Mouse (Mus musculus): ENCODE data around the gene Rplp2. TPM values are rescaled to one million over a fixed set of nuclear protein-coding genes. Genes with fewer than 3 reads are reported as not detected.

Gene Rplp2
- polyA plus RNA-seq, 1 experiment from 2014 or later: 1,319 TPM

- Histone ChIP-seq H3K27me3 (ENCODE audit: control insufficient read depth, insufficient read depth, low read length) (peaks cover 41% of the 10 kb centered on the region), H3K4me3 (ENCODE audit: low read depth, low read length) (no peak overlapping the region), H3K9ac (ENCODE audit: low read length) (no peak overlapping the region), H3K9me3 (ENCODE audit: control insufficient read depth, low read length) (no peaks in the 10 kb centered on the region), H3K4me1 (ENCODE audit: control insufficient read depth, insufficient read depth, low read length) (peaks cover 23% of the 10 kb centered on the region), H3K36me3 (ENCODE audit: control insufficient read depth, insufficient read depth, low read length) (no peaks in the 10 kb centered on the region), H3K4me2 (ENCODE audit: low read depth, severe bottlenecking) (no peak overlapping the region), H3K27ac (replicated peaks; ENCODE audit: low read depth, low read length) (no peak overlapping the region)
- no peak for ATAC-seq (ENCODE audit: insufficient number of reproducible peaks, low FRiP score, low TSS enrichment, low read depth)
- whole genome bisulfite sequencing: 90% methylated on average over 17 of the region's 17 CpGs
- no peak for DNase-seq (ENCODE audit: low spot score)
Measured at GRCm38 (mm10) chr7:141459301-141459711, 12.1 kb downstream of the Rplp2 start.

GRCm38 (mm10) chr7:141460001-141460390 is 12.8 kb downstream of the Rplp2 start:
- Histone ChIP-seq H3K9me3 (ENCODE audit: control insufficient read depth, low read length) (no peaks in the 10 kb centered on the region), H3K4me2 (ENCODE audit: low read depth, severe bottlenecking) (no peak overlapping the region), H3K36me3 (ENCODE audit: control insufficient read depth, insufficient read depth, low read length) (no peaks in the 10 kb centered on the region), H3K9ac (ENCODE audit: low read length) (no peak overlapping the region), H3K4me1 (ENCODE audit: control insufficient read depth, insufficient read depth, low read length) (peaks cover 23% of the 10 kb centered on the region), H3K4me3 (ENCODE audit: low read depth, low read length) (no peak overlapping the region), H3K27ac (replicated peaks; ENCODE audit: low read depth, low read length) (no peak overlapping the region), H3K27me3 (ENCODE audit: control insufficient read depth, insufficient read depth, low read length) (peaks cover 47% of the 10 kb centered on the region)
- ATAC-seq (ENCODE audit: insufficient number of reproducible peaks, low FRiP score, low TSS enrichment, low read depth) (no peak), DNase-seq (ENCODE audit: low spot score) (no peak)
- WGBS: 71% methylated on average over 5 of the region's 5 CpGs

GRCm38 (mm10) chr7:141460391-141461113 is 13.4 kb downstream of the Rplp2 start, which contains the start of gene Cracr2b:
Cracr2b (plus strand) TSS chr7:141461094.
- Histone ChIP-seq H3K4me1 (ENCODE audit: control insufficient read depth, insufficient read depth, low read length) (peaks cover 27% of the 10 kb centered on the region), H3K36me3 (ENCODE audit: control insufficient read depth, insufficient read depth, low read length) (no peaks in the 10 kb centered on the region), H3K4me2 (ENCODE audit: low read depth, severe bottlenecking) (peak within 1 kb of the TSS; percentile 53), H3K9ac (ENCODE audit: low read length) (peak within 1 kb of the TSS; percentile 36; the same call in 1 of the 2 replicates), H3K4me3 (ENCODE audit: low read depth, low read length) (peak within 1 kb of the TSS; percentile 23), H3K27ac (replicated peaks; ENCODE audit: low read depth, low read length) (no peak within 1 kb of the TSS), H3K9me3 (ENCODE audit: control insufficient read depth, low read length) (no peaks in the 10 kb centered on the region), H3K27me3 (ENCODE audit: control insufficient read depth, insufficient read depth, low read length) (peaks cover 48% of the 10 kb centered on the region)
- no peak for ATAC-seq (ENCODE audit: insufficient number of reproducible peaks, low FRiP score, low TSS enrichment, low read depth)
- DNase-seq (ENCODE audit: low spot score): no peak
- WGBS: 71% methylated on average over 15 of the region's 15 CpGs

- peaks cover 20% of the 10 kb centered on the region for H3K4me1 ChIP-seq (ENCODE audit: control insufficient read depth, insufficient read depth, low read length)
- H3K4me3 ChIP-seq (ENCODE audit: low read depth, low read length): peak overlapping the region; percentile 23
- ATAC-seq (ENCODE audit: insufficient number of reproducible peaks, low FRiP score, low TSS enrichment, low read depth) (no peak), DNase-seq (ENCODE audit: low spot score) (no peak)
- peaks cover 48% of the 10 kb centered on the region for H3K27me3 ChIP-seq (ENCODE audit: control insufficient read depth, insufficient read depth, low read length)
- H3K4me2 ChIP-seq (ENCODE audit: low read depth, severe bottlenecking): peak overlapping the region; percentile 53
- 2% methylated on average over 40 of the region's 59 CpGs for WGBS
- H3K9ac ChIP-seq (ENCODE audit: low read length): peak overlapping the region; percentile 36; the same call in 1 of the 2 replicates
- H3K27ac ChIP-seq (replicated peaks; ENCODE audit: low read depth, low read length): no peak overlapping the region
- H3K9me3 ChIP-seq (ENCODE audit: control insufficient read depth, low read length): no peaks in the 10 kb centered on the region
- no peaks in the 10 kb centered on the region for H3K36me3 ChIP-seq (ENCODE audit: control insufficient read depth, insufficient read depth, low read length)
Measured at GRCm38 (mm10) chr7:141461521-141462332, 14.6 kb downstream of the Rplp2 start.

GRCm38 (mm10) chr7:141462333-141462821 is 15.2 kb downstream of the Rplp2 start:
- H3K4me1 ChIP-seq (ENCODE audit: control insufficient read depth, insufficient read depth, low read length): peaks cover 25% of the 10 kb centered on the region
- peak overlapping the region; percentile 53 for H3K4me2 ChIP-seq (ENCODE audit: low read depth, severe bottlenecking)
- H3K9me3 ChIP-seq (ENCODE audit: control insufficient read depth, low read length): no peaks in the 10 kb centered on the region
- ATAC-seq (ENCODE audit: insufficient number of reproducible peaks, low FRiP score, low TSS enrichment, low read depth) (no peak), DNase-seq (ENCODE audit: low spot score) (peak; percentile 41)
- no peak overlapping the region for H3K9ac ChIP-seq (ENCODE audit: low read length)
- H3K4me3 ChIP-seq (ENCODE audit: low read depth, low read length): peak overlapping the region; percentile 23; the same call in 1 of the 2 replicates
- no peak overlapping the region for H3K27ac ChIP-seq (replicated peaks; ENCODE audit: low read depth, low read length)
- 3% methylated on average over 5 of the region's 5 CpGs for WGBS
- H3K27me3 ChIP-seq (ENCODE audit: control insufficient read depth, insufficient read depth, low read length): peaks cover 48% of the 10 kb centered on the region
- H3K36me3 ChIP-seq (ENCODE audit: control insufficient read depth, insufficient read depth, low read length): no peaks in the 10 kb centered on the region

- Histone ChIP-seq H3K4me3 (ENCODE audit: low read depth, low read length) (peak overlapping the region; percentile 10), H3K4me1 (ENCODE audit: control insufficient read depth, insufficient read depth, low read length) (peaks cover 36% of the 10 kb centered on the region)
Measured at GRCm38 (mm10) chr7:141463824-141464602, 16.8 kb downstream of the Rplp2 start.

GRCm38 (mm10) chr7:141464603-141465201 is 17.5 kb downstream of the Rplp2 start:
- ATAC-seq (ENCODE audit: insufficient number of reproducible peaks, low FRiP score, low TSS enrichment, low read depth): no peak
- peaks cover 4% of the 10 kb centered on the region for H3K36me3 ChIP-seq (ENCODE audit: control insufficient read depth, insufficient read depth, low read length)
- peak overlapping the region; percentile 47 for H3K4me2 ChIP-seq (ENCODE audit: low read depth, severe bottlenecking)
- DNase-seq (ENCODE audit: low spot score): peak; percentile 57
- 3% methylated on average over 38 of the region's 38 CpGs for WGBS
- H3K27ac ChIP-seq (replicated peaks; ENCODE audit: low read depth, low read length): no peak overlapping the region
- H3K4me1 ChIP-seq (ENCODE audit: control insufficient read depth, insufficient read depth, low read length): peaks cover 40% of the 10 kb centered on the region
- peaks cover 44% of the 10 kb centered on the region for H3K27me3 ChIP-seq (ENCODE audit: control insufficient read depth, insufficient read depth, low read length)
- H3K9ac ChIP-seq (ENCODE audit: low read length): no peak overlapping the region
- no peaks in the 10 kb centered on the region for H3K9me3 ChIP-seq (ENCODE audit: control insufficient read depth, low read length)
- H3K4me3 ChIP-seq (ENCODE audit: low read depth, low read length): peak overlapping the region; percentile 10

More at GRCm38 (mm10) chr7:141463824-141464602, 16.8 kb downstream of the Rplp2 start:
- no peaks in the 10 kb centered on the region for H3K9me3 ChIP-seq (ENCODE audit: control insufficient read depth, low read length)
- peaks cover 48% of the 10 kb centered on the region for H3K27me3 ChIP-seq (ENCODE audit: control insufficient read depth, insufficient read depth, low read length)
- H3K27ac ChIP-seq (replicated peaks; ENCODE audit: low read depth, low read length): no peak overlapping the region
- ATAC-seq (ENCODE audit: insufficient number of reproducible peaks, low FRiP score, low TSS enrichment, low read depth): no peak
- H3K36me3 ChIP-seq (ENCODE audit: control insufficient read depth, insufficient read depth, low read length): no peaks in the 10 kb centered on the region
- H3K4me2 ChIP-seq (ENCODE audit: low read depth, severe bottlenecking): peak overlapping the region; percentile 47
- no peak for DNase-seq (ENCODE audit: low spot score)
- H3K9ac ChIP-seq (ENCODE audit: low read length): no peak overlapping the region
- WGBS: 24% methylated on average over 12 of the region's 12 CpGs

Data from limb, embryonic 11.5 days (tissue).